ENCODE assay signal across 11 mouse cellular contexts in genomic region chr1:137453446-137454208, GRCm38 (mm10).
DNase-seq lines count a peak whose midpoint lies in the region; ATAC-seq lines count a peak whose summit lies in the region.
"Had no signal": no experiment of that assay in that cellular context is flagged by ENCODE, and none has a peak within 500 bp of the region (broad histone marks: within the 10 kb centered on the region; RNA-seq: fewer than 3 reads in every experiment).

No protein-coding gene starts in this region.

- WGBS in hindbrain, embryonic 13.5 days: 25% methylated on average over 7 of the region's 7 CpGs
- 25% methylated on average over 7 of the region's 7 CpGs for WGBS in midbrain, embryonic 16.5 days

- peaks cover 7% of the 10 kb centered on the region; the same call in 1 of the 2 replicates for H3K4me1 ChIP-seq in hindbrain, embryonic 13.5 days (replicated peaks)
- no peaks in the 10 kb centered on the region for H3K4me1 ChIP-seq in midbrain, embryonic 16.5 days (ENCODE audit: control insufficient read depth, insufficient read depth, low read length)
- H3K4me1 ChIP-seq: intestine, embryonic 15.5 days; limb, embryonic 15.5 days had no signal

- peak; percentile 79 for ATAC-seq in hindbrain, embryonic 13.5 days (ENCODE audit: low FRiP score)
- peak; percentile 84 for ATAC-seq in midbrain, embryonic 16.5 days
- ATAC-seq: intestine, embryonic 15.5 days had no signal

- no peak overlapping the region for H3K4me2 ChIP-seq in hindbrain, embryonic 13.5 days
- H3K4me2 ChIP-seq in midbrain, embryonic 16.5 days (ENCODE audit: low read length): no peak overlapping the region
- H3K4me2 ChIP-seq: intestine, embryonic 15.5 days; limb, embryonic 15.5 days; neural tube, embryonic 12.5 days had no signal

- peak overlapping the region; percentile 77 for H3K27ac ChIP-seq in hindbrain, embryonic 13.5 days
- H3K27ac ChIP-seq in midbrain, embryonic 16.5 days (ENCODE audit: low read length): no peak overlapping the region
- H3K27ac ChIP-seq: intestine, embryonic 15.5 days; limb, embryonic 15.5 days; neural tube, embryonic 12.5 days had no signal

- H3K9me3 ChIP-seq in hindbrain, embryonic 13.5 days: no peaks in the 10 kb centered on the region
- no peaks in the 10 kb centered on the region for H3K9me3 ChIP-seq in midbrain, embryonic 16.5 days (replicated peaks; ENCODE audit: control insufficient read depth, low read length, poor library complexity, severe bottlenecking)
- H3K9me3 ChIP-seq: intestine, embryonic 15.5 days; limb, embryonic 15.5 days; neural tube, embryonic 12.5 days had no signal

- H3K36me3 ChIP-seq in hindbrain, embryonic 13.5 days: no peaks in the 10 kb centered on the region
- no peaks in the 10 kb centered on the region for H3K36me3 ChIP-seq in midbrain, embryonic 16.5 days (ENCODE audit: control insufficient read depth, insufficient read depth, low read length)
- H3K36me3 ChIP-seq: G1E; intestine, embryonic 15.5 days; limb, embryonic 15.5 days; neural tube, embryonic 12.5 days had no signal

- peak; percentile 11 for DNase-seq in kidney, postnatal 10 days
- no peak for DNase-seq in kidney, postnatal 4 days
- peak; percentile 26 for DNase-seq in embryo, embryonic 11 days
- no peak for DNase-seq in thymus, postnatal 36 days
- no peak for DNase-seq in spleen, postnatal 36 days (ENCODE audit: low spot score in 2 of 2)

- H3K4me3 ChIP-seq in hindbrain, embryonic 13.5 days: no peak overlapping the region
- H3K4me3 ChIP-seq in midbrain, embryonic 16.5 days (ENCODE audit: low read depth, low read length): no peak overlapping the region
- H3K4me3 ChIP-seq: intestine, embryonic 15.5 days; limb, embryonic 15.5 days; neural tube, embryonic 12.5 days had no signal

- H3K9ac ChIP-seq in hindbrain, embryonic 13.5 days: no peak overlapping the region
- no peak overlapping the region for H3K9ac ChIP-seq in midbrain, embryonic 16.5 days (ENCODE audit: low read depth, low read length)
- H3K9ac ChIP-seq: intestine, embryonic 15.5 days; limb, embryonic 15.5 days; neural tube, embryonic 12.5 days had no signal

- no peaks in the 10 kb centered on the region for H3K27me3 ChIP-seq in hindbrain, embryonic 13.5 days
- H3K27me3 ChIP-seq in midbrain, embryonic 16.5 days (ENCODE audit: control insufficient read depth, insufficient read depth, low read depth, low read length): no peaks in the 10 kb centered on the region
- H3K27me3 ChIP-seq: intestine, embryonic 15.5 days; limb, embryonic 15.5 days; neural tube, embryonic 12.5 days had no signal

Comparison
In these comparisons a context has a peak if more than half of its experiments do, and no peak if none do; other contexts are left out.
1. DNase-seq: peak in kidney, postnatal 10 days (single experiment) and embryo, embryonic 11 days (single experiment); none in kidney, postnatal 4 days (0 of 2), thymus, postnatal 36 days (0 of 2) and spleen, postnatal 36 days (0 of 2).